Mouse (Mus musculus) myocyte (in vitro differentiated cells): ENCODE data around the gene Enc1. TPM values are rescaled to one million over a fixed set of nuclear protein-coding genes. Genes with fewer than 3 reads are reported as not detected.

Experiments used
- H3K27me3 ChIP-seq: one replicate; pipeline ENCODE4 v1.6.1; 2011; ENCODE audit not compliant: control insufficient read depth, insufficient read depth, insufficient read length
- H3K36me3 ChIP-seq: one replicate; pipeline ENCODE4 v1.6.1; 2011; ENCODE audit not compliant: control insufficient read depth, insufficient read depth
- H3K4me2 ChIP-seq: one replicate; pipeline ENCODE4 v1.6.1; 2011; ENCODE audit warnings: low read depth, control low read depth
- H3K4me3 ChIP-seq: one replicate; pipeline ENCODE4 v1.5.1; 2011; ENCODE audit warnings: mild to moderate bottlenecking, control low read depth, moderate library complexity
- H3K79me2 ChIP-seq: one replicate; pipeline ENCODE4 v1.6.1; 2011; ENCODE audit not compliant: control insufficient read depth, insufficient read depth
- H3ac ChIP-seq: one replicate; pipeline ENCODE4 v1.6.1; 2011; ENCODE audit not compliant: control insufficient read depth, insufficient read length
- CEBPB ChIP-seq: IDR thresholded peaks from 2 replicates; pipeline ENCODE4 v1.6.1; 2011; ENCODE audit warnings: mild to moderate bottlenecking, moderate library complexity; ENCODE audit not compliant: poor library complexity, insufficient read depth, severe bottlenecking
- E2F4 ChIP-seq: IDR thresholded peaks from one replicate; pipeline ENCODE4 v1.6.1; 2011; ENCODE audit warnings: mild to moderate bottlenecking, control low read depth, moderate library complexity; ENCODE audit not compliant: insufficient read depth
- MAX ChIP-seq: IDR thresholded peaks from one replicate; pipeline ENCODE4 v1.6.1; 2011; ENCODE audit warnings: low read depth, mild to moderate bottlenecking, control low read depth
- MYOD1 ChIP-seq, 3 experiments: IDR thresholded peaks; one replicate each; pipeline ENCODE4 v1.6.1; 2011; ENCODE audit warnings: control low read depth in 2 of 3, low read depth in 2 of 3, mild to moderate bottlenecking in 2 of 3, moderate library complexity in 1 of 3; ENCODE audit not compliant: insufficient read length in 2 of 3, control insufficient read depth in 1 of 3
- MYOG ChIP-seq, 3 experiments: IDR thresholded peaks; one replicate each; pipeline ENCODE4 v1.6.1; 2011; ENCODE audit warnings: control low read depth in 2 of 3, low read depth in 2 of 3, mild to moderate bottlenecking in 2 of 3; ENCODE audit not compliant: insufficient read length in 2 of 3, control insufficient read depth in 1 of 3, insufficient read depth in 1 of 3
- POLR2A ChIP-seq: IDR thresholded peaks from one replicate; pipeline ENCODE4 v1.6.1; 2011; ENCODE audit warnings: low read depth, mild to moderate bottlenecking, control low read depth, moderate library complexity; ENCODE audit not compliant: insufficient read length
- POLR2AphosphoS2 ChIP-seq: IDR thresholded peaks from one replicate; pipeline ENCODE4 v1.6.1; 2011; ENCODE audit warnings: low read depth, control low read depth; ENCODE audit not compliant: insufficient read length
- REST ChIP-seq: IDR thresholded peaks from one replicate; pipeline ENCODE4 v1.6.1; 2011; ENCODE audit warnings: mild to moderate bottlenecking, control low read depth, moderate library complexity; ENCODE audit not compliant: insufficient read depth, insufficient read length
- SRF ChIP-seq: IDR thresholded peaks from one replicate; pipeline ENCODE4 v1.6.1; 2011; ENCODE audit warnings: low read depth; ENCODE audit not compliant: control insufficient read depth, insufficient read length
- TCF12 ChIP-seq: IDR thresholded peaks from one replicate; pipeline ENCODE4 v1.6.1; 2011; ENCODE audit warnings: mild to moderate bottlenecking, control low read depth; ENCODE audit not compliant: poor library complexity, insufficient read depth, severe bottlenecking
- TCF3 ChIP-seq: IDR thresholded peaks from one replicate; pipeline ENCODE4 v1.6.1; 2011; ENCODE audit warnings: low read depth, control low read depth; ENCODE audit not compliant: insufficient read length
- USF1 ChIP-seq: IDR thresholded peaks from one replicate; pipeline ENCODE4 v1.6.1; 2011; ENCODE audit warnings: low read depth, mild to moderate bottlenecking, control low read depth, moderate library complexity
- polyA plus RNA-seq: library from polyadenylated mRNA; unstranded; fragments of >200 nt; fragmentation: generic; extraction: Trizol; gene quantifications from one replicate; pipeline ENCODE4 v1.2.1, GENCODE M21; 2012; ENCODE audit warnings: missing spikeins

Gene Enc1
- polyA plus RNA-seq, 1 experiment = 21.1 TPM

DNA sequence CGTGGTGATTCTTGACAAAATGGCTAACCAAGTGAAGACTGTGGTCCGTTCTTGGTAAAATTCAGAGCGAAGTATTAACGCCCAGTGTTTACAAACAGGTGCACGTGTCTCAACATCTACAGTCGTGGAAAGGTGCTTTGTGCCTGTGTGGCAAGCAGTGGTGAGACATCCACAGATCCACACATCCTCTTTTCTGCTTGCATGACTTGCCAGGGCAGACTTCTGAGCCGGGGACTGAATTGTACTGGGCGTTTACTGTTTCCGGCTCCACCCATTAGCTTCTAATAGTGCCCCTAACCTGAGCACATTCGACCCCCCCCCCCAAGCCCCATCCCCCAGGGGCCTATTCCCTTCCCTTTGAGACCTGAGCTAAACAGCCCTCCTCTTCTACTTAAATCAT is 34.6 kb downstream of the Enc1 start:
- TF ChIP-seq CEBPB (no peak), POLR2AphosphoS2 (no peak), MAX (no peak), TCF12 (no peak), SRF (no peak), TCF3 (no peak), MYOD1 (IDR thresholded peaks at IDR 0.05; ENCODE audit: control insufficient read depth in 1 of 3, insufficient read length in 2 of 3, low read depth in 2 of 3) (no peak), E2F4 (no peak), POLR2A (no peak), USF1 (no peak), MYOG (IDR thresholded peaks at IDR 0.05; ENCODE audit: control insufficient read depth in 1 of 3, insufficient read depth in 1 of 3, insufficient read length in 2 of 3, low read depth in 2 of 3) (no peak), REST (no peak)
- H3K79me2 ChIP-seq = no peaks in the 10 kb centered on the region
- no peak overlapping the region for H3K4me3 ChIP-seq
- H3K4me2 ChIP-seq = no peak overlapping the region
- no peak overlapping the region for H3ac ChIP-seq
- H3K27me3 ChIP-seq = no peaks in the 10 kb centered on the region
- H3K36me3 ChIP-seq = no peaks in the 10 kb centered on the region

DNA sequence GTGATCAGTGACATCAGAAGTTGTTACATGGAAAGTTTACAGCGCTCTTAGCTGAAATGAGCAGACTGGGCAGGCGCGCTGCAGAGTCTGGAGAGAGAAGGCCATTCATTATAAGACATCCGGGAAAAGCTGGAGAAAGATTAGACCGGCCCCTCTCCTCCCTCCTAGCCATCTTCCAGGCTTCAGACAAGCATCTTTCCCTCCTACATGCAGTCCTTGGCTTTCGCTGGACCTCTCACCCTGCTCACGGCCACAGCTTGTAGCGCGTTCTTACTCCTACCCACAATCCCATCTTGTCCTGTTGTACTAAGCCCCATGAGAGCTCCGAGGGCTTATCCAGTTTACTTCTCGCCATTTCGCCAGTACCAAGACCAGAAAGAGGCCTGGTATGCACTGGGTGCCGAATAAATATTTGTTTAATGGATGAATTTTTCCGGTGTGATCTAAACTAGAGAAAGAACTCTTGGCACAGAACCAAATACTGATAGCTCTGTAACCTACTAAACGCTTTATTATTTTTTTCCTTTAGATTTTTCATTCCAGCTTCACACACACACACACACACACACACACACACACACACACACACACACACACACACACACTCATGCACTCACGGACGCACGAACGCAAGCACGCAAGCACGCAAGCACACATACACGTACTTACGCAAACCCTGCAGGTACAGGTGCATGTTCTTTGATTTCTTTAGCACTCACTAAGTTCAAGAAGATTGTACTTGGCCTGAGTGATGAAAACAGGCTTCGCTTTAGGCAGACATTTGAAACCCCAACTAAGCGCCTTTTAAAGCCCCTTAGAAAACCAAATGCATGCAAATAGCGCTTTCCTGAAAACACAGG is 41.4 kb downstream of the Enc1 start:
- no peak overlapping the region for H3K4me3 ChIP-seq
- TF ChIP-seq TCF3 (no peak), POLR2AphosphoS2 (no peak), MYOD1 (IDR thresholded peaks at IDR 0.05; ENCODE audit: control insufficient read depth in 1 of 3, insufficient read length in 2 of 3, low read depth in 2 of 3) (no peak), CEBPB (no peak)

DNA sequence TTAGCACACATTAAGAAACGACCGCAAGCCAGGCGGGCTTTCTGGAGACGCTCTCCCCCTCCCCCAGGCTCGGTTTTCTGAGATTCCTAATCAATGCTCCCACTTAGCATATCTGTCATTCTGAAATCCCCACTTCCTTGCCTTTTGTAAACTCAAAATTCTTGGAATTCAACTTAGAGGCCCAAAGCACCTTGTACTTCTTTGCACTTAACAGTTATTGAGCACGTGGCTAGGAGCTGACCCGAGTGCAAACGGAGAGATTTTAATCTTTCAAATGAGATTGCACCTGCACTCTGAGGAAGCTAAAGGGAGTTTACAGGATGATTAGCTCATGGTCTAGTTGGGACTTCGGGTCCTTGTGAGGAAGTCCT is 42.0 kb downstream of the Enc1 start:
- Histone ChIP-seq H3K4me3 (no peak overlapping the region), H3K4me2 (no peak overlapping the region)
- TF ChIP-seq USF1 = no peak
- no peak for TF ChIP-seq TCF3
- TF ChIP-seq TCF12 = no peak
- TF ChIP-seq MAX = no peak
- no peak for TF ChIP-seq CEBPB
- TF ChIP-seq E2F4 = no peak
- TF ChIP-seq POLR2AphosphoS2 = no peak
- TF ChIP-seq REST = no peak
- TF ChIP-seq SRF = no peak
- TF ChIP-seq MYOD1 (IDR thresholded peaks at IDR 0.05; ENCODE audit: control insufficient read depth in 1 of 3, insufficient read length in 2 of 3, low read depth in 2 of 3) = no peak
- TF ChIP-seq POLR2A = no peak
- TF ChIP-seq MYOG (IDR thresholded peaks at IDR 0.05; ENCODE audit: control insufficient read depth in 1 of 3, insufficient read depth in 1 of 3, insufficient read length in 2 of 3, low read depth in 2 of 3) = no peak

More for the DNA sequence above, 41.4 kb downstream of the Enc1 start:
- no peaks in the 10 kb centered on the region for H3K27me3 ChIP-seq
- H3ac ChIP-seq = no peak overlapping the region
- no peak overlapping the region for H3K4me2 ChIP-seq
- H3K36me3 ChIP-seq = no peaks in the 10 kb centered on the region
- no peaks in the 10 kb centered on the region for H3K79me2 ChIP-seq

GRCm38 (mm10) chr13:97287046-97287445 is 46.1 kb downstream of the Enc1 start:
- Histone ChIP-seq H3K36me3 (no peaks in the 10 kb centered on the region), H3ac (no peak overlapping the region), H3K27me3 (no peaks in the 10 kb centered on the region), H3K4me2 (no peak overlapping the region), H3K4me3 (no peak overlapping the region), H3K79me2 (no peaks in the 10 kb centered on the region)
- TF ChIP-seq USF1 (no peak), MYOG (IDR thresholded peaks at IDR 0.05; ENCODE audit: control insufficient read depth in 1 of 3, insufficient read depth in 1 of 3, insufficient read length in 2 of 3, low read depth in 2 of 3) (no peak), MYOD1 (IDR thresholded peaks at IDR 0.05; ENCODE audit: control insufficient read depth in 1 of 3, insufficient read length in 2 of 3, low read depth in 2 of 3) (no peak)

More for the DNA sequence above, 42.0 kb downstream of the Enc1 start:
- Histone ChIP-seq H3K27me3 (no peaks in the 10 kb centered on the region), H3ac (no peak overlapping the region), H3K79me2 (no peaks in the 10 kb centered on the region), H3K36me3 (no peaks in the 10 kb centered on the region)

DNA sequence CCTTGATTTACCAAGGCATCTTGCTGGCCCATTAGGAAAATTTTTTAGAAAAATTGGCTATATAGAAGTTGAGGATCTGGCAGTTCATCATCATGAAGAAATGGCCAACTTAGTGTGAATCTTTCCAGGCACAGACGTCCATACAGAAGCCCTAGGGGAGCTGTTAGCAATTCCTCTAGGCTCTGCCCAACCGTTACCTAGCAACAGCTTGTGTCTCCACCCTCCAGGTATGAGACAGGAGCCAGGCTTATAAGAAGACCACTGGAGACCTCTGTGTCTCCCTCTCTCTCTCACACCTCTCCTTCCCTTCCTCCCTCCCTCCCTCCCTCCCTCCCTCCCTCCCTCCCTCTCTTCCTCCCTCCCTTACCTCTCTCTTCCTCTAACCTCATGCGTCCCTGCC is 49.8 kb downstream of the Enc1 start:
- H3K36me3 ChIP-seq = no peaks in the 10 kb centered on the region
- no peak for TF ChIP-seq E2F4
- TF ChIP-seq MYOD1 (IDR thresholded peaks at IDR 0.05; ENCODE audit: control insufficient read depth in 1 of 3, insufficient read length in 2 of 3, low read depth in 2 of 3) = no peak
- no peak for TF ChIP-seq USF1
- no peak for TF ChIP-seq MYOG (IDR thresholded peaks at IDR 0.05; ENCODE audit: control insufficient read depth in 1 of 3, insufficient read depth in 1 of 3, insufficient read length in 2 of 3, low read depth in 2 of 3)
- TF ChIP-seq POLR2AphosphoS2 = no peak
- no peak for TF ChIP-seq SRF
- no peak for TF ChIP-seq MAX
- no peak for TF ChIP-seq TCF12
- TF ChIP-seq TCF3 = no peak
- TF ChIP-seq REST = no peak
- no peaks in the 10 kb centered on the region for H3K79me2 ChIP-seq
- no peaks in the 10 kb centered on the region for H3K27me3 ChIP-seq
- no peak overlapping the region for H3K4me2 ChIP-seq
- H3K4me3 ChIP-seq = no peak overlapping the region
- no peak overlapping the region for H3ac ChIP-seq
